Comparison of ENCODE assay signal across 8 mouse cellular contexts in genomic region chr17:25809606-25810340, GRCm38 (mm10). TPM values are rescaled to one million over a fixed set of nuclear protein-coding genes. Genes with fewer than 3 reads are reported as not detected.
A peak's percentile ranks its signal among the peaks of the same experiment; 100 is the strongest.
DNase-seq lines count a peak whose midpoint lies in the region; ATAC-seq and TF ChIP-seq lines count a peak whose summit lies in the region.

No protein-coding gene starts in this region.

- no peaks in the 10 kb centered on the region for H3K79me2 ChIP-seq in liver, adult 2 months (ENCODE audit: control insufficient read depth, insufficient read depth, low read length)

- WGBS in liver, adult 2 months = 27% methylated on average over 24 of the region's 25 CpGs
- WGBS in forebrain, embryonic 11.5 days = 8% methylated on average over 25 of the region's 25 CpGs
- 13% methylated on average over 25 of the region's 25 CpGs for WGBS in liver, embryonic 13.5 days (ENCODE audit: insufficient replicate concordance)

- H3K4me1 ChIP-seq in liver, adult 2 months (ENCODE audit: control insufficient read depth, insufficient read depth, low read length) = peaks cover 3% of the 10 kb centered on the region; the same call in 1 of the 2 replicates
- peaks cover 9% of the 10 kb centered on the region for H3K4me1 ChIP-seq in forebrain, embryonic 11.5 days (replicated peaks; ENCODE audit: control insufficient read depth, insufficient read depth, low read length)
- peaks cover 13% of the 10 kb centered on the region for H3K4me1 ChIP-seq in liver, embryonic 13.5 days (replicated peaks)

- ATAC-seq in forebrain, embryonic 11.5 days (replicated peaks; ENCODE audit: low FRiP score) = peak; percentile 58
- ATAC-seq in liver, embryonic 13.5 days (ENCODE audit: low read depth) = no peak

- H3K27me3 ChIP-seq in liver, adult 2 months (ENCODE audit: control insufficient read depth, insufficient read depth, low read length) = peaks cover 13% of the 10 kb centered on the region
- H3K27me3 ChIP-seq in forebrain, embryonic 11.5 days (ENCODE audit: control insufficient read depth, insufficient read depth, low read length) = no peaks in the 10 kb centered on the region
- peaks cover 83% of the 10 kb centered on the region for H3K27me3 ChIP-seq in liver, embryonic 13.5 days

- DNase-seq in liver, adult 2 months (ENCODE audit: extremely low read depth, low read depth, low spot score) = no peak
- DNase-seq in liver = no peak
- DNase-seq in cerebellum, adult 8-10 months = peak; percentile 72
- DNase-seq in forebrain, embryonic 11.5 days (ENCODE audit: low spot score) = peak; percentile 64
- no peak for DNase-seq in liver, embryonic 13.5 days
- DNase-seq in urinary bladder, postnatal 25 days (ENCODE audit: low spot score) = no peak
- DNase-seq in gastrocnemius, postnatal 14 days = no peak
- DNase-seq in spleen, postnatal 14 days (ENCODE audit: low spot score in 2 of 2) = no peak

- no peak for TF ChIP-seq CTCF in liver, adult 2 months (IDR thresholded peaks at IDR 0.05; ENCODE audit: low read depth, low read length)

- TF ChIP-seq POLR2A in liver, adult 2 months (IDR thresholded peaks at IDR 0.05; ENCODE audit: extremely low read depth, insufficient read depth, low read length) = no peak

- peak overlapping the region; percentile 52; the same call in 1 of the 2 replicates for H3K4me3 ChIP-seq in liver, adult 2 months (ENCODE audit: insufficient read depth, low read depth, low read length)
- peak overlapping the region; percentile 81 for H3K4me3 ChIP-seq in forebrain, embryonic 11.5 days (ENCODE audit: low read depth, low read length)
- H3K4me3 ChIP-seq in liver, embryonic 13.5 days (replicated peaks) = peak overlapping the region; percentile 55

- peak overlapping the region; percentile 45 for H3K9ac ChIP-seq in liver, adult 2 months (ENCODE audit: low read depth, low read length)
- H3K9ac ChIP-seq in forebrain, embryonic 11.5 days (ENCODE audit: low read length) = peak overlapping the region; percentile 95
- peak overlapping the region; percentile 15; the same call in 1 of the 2 replicates for H3K9ac ChIP-seq in liver, embryonic 13.5 days

- H3K27ac ChIP-seq in liver, adult 2 months (replicated peaks; ENCODE audit: insufficient read depth, low read depth, low read length) = no peak overlapping the region
- peak overlapping the region; percentile 89 for H3K27ac ChIP-seq in forebrain, embryonic 11.5 days (ENCODE audit: low read depth, low read length)
- no peak overlapping the region for H3K27ac ChIP-seq in liver, embryonic 13.5 days

- no peaks in the 10 kb centered on the region for H3K36me3 ChIP-seq in liver, adult 2 months (ENCODE audit: control insufficient read depth, insufficient read depth, low read length)
- H3K36me3 ChIP-seq in forebrain, embryonic 11.5 days (ENCODE audit: control insufficient read depth, insufficient read depth, low read length) = no peaks in the 10 kb centered on the region
- H3K36me3 ChIP-seq in liver, embryonic 13.5 days = no peaks in the 10 kb centered on the region

- peak overlapping the region; percentile 85 for H3K4me2 ChIP-seq in forebrain, embryonic 11.5 days (ENCODE audit: low read depth, low read length, severe bottlenecking)
- H3K4me2 ChIP-seq in liver, embryonic 13.5 days = peak overlapping the region; percentile 73

- intact Hi-C loops in gastrocnemius, postnatal 14 days (cut with DNase I; ENCODE audit: low total_unique reads) = no loop called here

- no peaks in the 10 kb centered on the region for H3K9me3 ChIP-seq in forebrain, embryonic 11.5 days (ENCODE audit: control insufficient read depth, low read length)
- no peaks in the 10 kb centered on the region for H3K9me3 ChIP-seq in liver, embryonic 13.5 days (replicated peaks)

RNA-seq across cellular contexts. Expression of gene Fbxl16, which starts 0.9 kb away (rescaled TPM):
- total RNA-seq in liver, adult 2 months (2014; rRNA removed) = 0.07 TPM in 1 of 2 replicates, not detected in the other
- polyA plus RNA-seq in liver, adult 2 months (2012; rRNA removed) = 0.12 and 0.33 TPM in 2 replicates
- polyA plus RNA-seq in forebrain, embryonic 11.5 days (2014; fragmentation: Nextera tagmentation; extraction: Ambion mirVana) = 13.6 and 14.4 TPM in 2 replicates
- 0.05 and 0.32 TPM in 2 replicates for polyA plus RNA-seq in liver, embryonic 13.5 days (2015; fragmentation: Nextera tagmentation; extraction: Ambion mirVana)
- 1 to 10 TPM in 1 of 2 experiments, under 1 TPM in 1; 0.95 to 2.2 TPM for total RNA-seq in gastrocnemius, postnatal 14 days (2021)

RNA-seq across cellular contexts. Expression of gene Metrn, which starts 12.8 kb away (rescaled TPM):
- 11.7 and 22.2 TPM in 2 replicates for total RNA-seq in liver, adult 2 months (2014; rRNA removed)
- polyA plus RNA-seq in liver, adult 2 months (2012; rRNA removed) = 21.6 and 37.1 TPM in 2 replicates
- polyA plus RNA-seq in forebrain, embryonic 11.5 days (2014; fragmentation: Nextera tagmentation; extraction: Ambion mirVana) = 20.3 and 23.3 TPM in 2 replicates
- 21.2 and 23.8 TPM in 2 replicates for polyA plus RNA-seq in liver, embryonic 13.5 days (2015; fragmentation: Nextera tagmentation; extraction: Ambion mirVana)
- 10 to 100 TPM; 46.6 to 60.9 TPM for total RNA-seq in gastrocnemius, postnatal 14 days (2021)

RNA-seq across cellular contexts. Expression of gene Wdr24, which starts 13.7 kb away (rescaled TPM):
- 13.3 and 15.6 TPM in 2 replicates for total RNA-seq in liver, adult 2 months (2014; rRNA removed)
- 23.9 and 24.8 TPM in 2 replicates for polyA plus RNA-seq in liver, adult 2 months (2012; rRNA removed)
- 28.4 and 33.6 TPM in 2 replicates for polyA plus RNA-seq in forebrain, embryonic 11.5 days (2014; fragmentation: Nextera tagmentation; extraction: Ambion mirVana)
- polyA plus RNA-seq in liver, embryonic 13.5 days (2015; fragmentation: Nextera tagmentation; extraction: Ambion mirVana) = 11.9 and 14.2 TPM in 2 replicates
- total RNA-seq in gastrocnemius, postnatal 14 days (2021) = 1 to 10 TPM; 9.1 to 9.2 TPM

RNA-seq across cellular contexts. Expression of gene AC134908.4, which starts 14.3 kb away (rescaled TPM):
- 0.28 and 0.54 TPM in 2 replicates for total RNA-seq in liver, adult 2 months (2014; rRNA removed)
- 0.35 and 0.37 TPM in 2 replicates for polyA plus RNA-seq in liver, adult 2 months (2012; rRNA removed)
- not detected in 2 replicates for polyA plus RNA-seq in forebrain, embryonic 11.5 days (2014; fragmentation: Nextera tagmentation; extraction: Ambion mirVana)
- 0.46 TPM in 1 of 2 replicates, not detected in the other for polyA plus RNA-seq in liver, embryonic 13.5 days (2015; fragmentation: Nextera tagmentation; extraction: Ambion mirVana)
- not detected for total RNA-seq in gastrocnemius, postnatal 14 days (2021)

RNA-seq across cellular contexts. Expression of gene Fam173a, which starts 17.1 kb away (rescaled TPM):
- 55.0 and 69.3 TPM in 2 replicates for total RNA-seq in liver, adult 2 months (2014; rRNA removed)
- 89.3 and 106 TPM in 2 replicates for polyA plus RNA-seq in liver, adult 2 months (2012; rRNA removed)
- 69.0 and 71.0 TPM in 2 replicates for polyA plus RNA-seq in forebrain, embryonic 11.5 days (2014; fragmentation: Nextera tagmentation; extraction: Ambion mirVana)
- polyA plus RNA-seq in liver, embryonic 13.5 days (2015; fragmentation: Nextera tagmentation; extraction: Ambion mirVana) = 54.5 and 61.8 TPM in 2 replicates
- 10 to 100 TPM; 36.1 to 37.9 TPM for total RNA-seq in gastrocnemius, postnatal 14 days (2021)

Comparison
In these comparisons a context has a peak if more than half of its experiments do, and no peak if none do; other contexts are left out.
1. DNase-seq: peak in cerebellum, adult 8-10 months (single experiment) and forebrain, embryonic 11.5 days (single experiment); none in liver, adult 2 months (single experiment), liver (single experiment), liver, embryonic 13.5 days (single experiment), urinary bladder, postnatal 25 days (single experiment), gastrocnemius, postnatal 14 days (single experiment) and spleen, postnatal 14 days (0 of 2).
2. H3K9ac ChIP-seq: peak in every context shown above with its lines; median percentile 95 in forebrain, embryonic 11.5 days; 45 in liver, adult 2 months; 15 in liver, embryonic 13.5 days.
3. RNA of gene Fbxl16, which starts 0.9 kb away (polyA plus RNA-seq): 13.6 to 14.4 TPM in forebrain, embryonic 11.5 days; 0.12 to 0.33 TPM in liver, adult 2 months and 0.05 to 0.32 TPM in liver, embryonic 13.5 days; every median in the first group is over 10 times any median in the second.
4. Peak in every context shown above with its lines, with median percentiles within 50 percentile points of each other: H3K4me3 ChIP-seq.